Mouse (Mus musculus): ENCODE data around the gene Hba-a1.
"Not testable (repeated sequence)": the region's sequence is repeated elsewhere in the genome, so short reads cannot be mapped to it uniquely, and the experiment has no call there.

DNA sequence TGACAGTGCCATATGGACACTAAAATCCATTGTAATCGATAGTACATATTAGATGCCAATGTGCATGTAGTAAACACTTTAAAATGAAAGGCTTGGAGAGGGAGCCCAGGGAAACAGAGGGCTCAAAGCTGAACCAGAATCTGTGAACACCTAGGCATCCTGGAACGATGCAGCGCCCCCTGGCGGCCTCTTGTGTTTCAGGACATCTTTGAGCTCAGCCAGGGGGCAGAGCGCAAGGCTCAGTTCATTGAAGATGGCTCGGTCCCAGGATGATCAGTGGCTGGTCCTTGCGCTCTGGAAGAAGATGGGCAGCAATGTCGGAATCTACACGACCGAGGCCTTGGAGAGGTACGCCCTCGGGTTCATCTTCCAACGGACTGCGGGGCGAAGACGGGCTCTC, 16.6 kb downstream of the Hba-a1 start, which contains the start of gene Hbq1a:
- peak; percentile 67 for TF ChIP-seq CTCF (IDR thresholded peaks at IDR 0.05; ENCODE audit: borderline replicate concordance, extremely low read depth, insufficient read depth, insufficient read length)
- not testable (repeated sequence) for TF ChIP-seq POLR2A (IDR thresholded peaks at IDR 0.05; ENCODE audit: borderline replicate concordance, extremely low read depth, insufficient read depth, insufficient read length, poor library complexity, severe bottlenecking)
